Mouse (Mus musculus): ENCODE results near the gene Rps27l. TPM values are rescaled to one million over a fixed set of nuclear protein-coding genes. Genes with fewer than 3 reads are reported as not detected.
A peak's percentile ranks its signal among the peaks of the same experiment; 100 is the strongest.

Rps27l gene
- polyA plus RNA-seq, 1 experiment from 2014 or later, result 179 TPM

DNA sequence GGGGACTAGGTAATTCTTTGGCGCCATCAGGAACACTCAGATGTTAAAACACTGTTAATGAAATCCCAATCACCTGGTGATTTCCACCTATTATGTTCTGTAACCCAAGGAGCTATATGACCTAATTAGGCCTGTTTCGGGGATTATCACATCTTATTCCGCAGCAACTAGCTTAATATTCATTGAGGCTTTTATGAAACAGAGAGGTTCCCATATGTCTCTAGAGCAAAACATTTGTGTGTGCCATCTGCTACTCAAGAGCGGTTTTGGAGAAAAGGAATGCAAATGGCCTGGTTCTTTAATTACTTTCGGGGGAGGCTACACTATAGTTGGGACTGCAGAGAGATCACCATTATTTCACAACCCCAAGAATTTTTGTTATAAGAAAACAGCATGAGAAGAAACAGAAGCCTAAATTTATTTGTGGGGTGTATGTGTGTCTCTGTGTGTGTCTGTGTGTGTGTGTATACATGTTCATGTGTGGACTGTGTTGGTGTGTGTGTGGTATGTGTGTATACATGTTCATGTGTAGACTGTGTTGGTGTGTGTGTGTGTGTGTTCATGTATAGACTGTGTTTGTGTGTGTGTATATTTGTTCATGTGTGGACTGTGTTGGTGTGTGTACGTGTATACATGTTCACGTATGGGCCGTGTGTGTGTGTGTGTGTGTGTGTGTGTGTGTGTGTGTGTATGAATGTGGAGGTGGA lies 18.0 kb upstream of the Rps27l start:
- no peak overlapping the region for H3K4me2 ChIP-seq
- no peak overlapping the region for H3K27ac ChIP-seq
- peaks cover 5% of the 10 kb centered on the region; the same call in 1 of the 2 replicates for H3K4me1 ChIP-seq
- no peaks in the 10 kb centered on the region for H3K27me3 ChIP-seq (replicated peaks)
- 55% methylated on average over 8 of the region's 8 CpGs for WGBS
- H3K36me3 ChIP-seq (replicated peaks), result no peaks in the 10 kb centered on the region
- H3K4me3 ChIP-seq, result no peak overlapping the region
- ATAC-seq (replicated peaks), result no peak
- no peaks in the 10 kb centered on the region for H3K9me3 ChIP-seq
- H3K9ac ChIP-seq, result no peak overlapping the region

GRCm38 (mm10) chr9:66930351-66930750 lies 15.5 kb upstream of the Rps27l start:
- no peak for ATAC-seq (replicated peaks)
- 76% methylated on average over 7 of the region's 7 CpGs for WGBS

GRCm38 (mm10) chr9:66933869-66934808 lies 11.7 kb upstream of the Rps27l start:
- H3K4me3 ChIP-seq, result no peak overlapping the region
- peaks cover 12% of the 10 kb centered on the region; the same call in 1 of the 2 replicates for H3K4me1 ChIP-seq
- no peaks in the 10 kb centered on the region for H3K27me3 ChIP-seq (replicated peaks)
- peak overlapping the region; percentile 8; the same call in 1 of the 2 replicates for H3K4me2 ChIP-seq
- peak overlapping the region; percentile 71 for H3K27ac ChIP-seq
- peak; percentile 79 for ATAC-seq (replicated peaks)
- no peak overlapping the region for H3K9ac ChIP-seq
- 18% methylated on average over 19 of the region's 19 CpGs for whole genome bisulfite sequencing
- H3K36me3 ChIP-seq (replicated peaks), result no peaks in the 10 kb centered on the region
- H3K9me3 ChIP-seq, result no peaks in the 10 kb centered on the region

More at GRCm38 (mm10) chr9:66930351-66930750, 15.5 kb upstream of the Rps27l start:
- Histone ChIP-seq H3K4me2 (no peak overlapping the region), H3K4me1 (peaks cover 17% of the 10 kb centered on the region), H3K4me3 (no peak overlapping the region), H3K36me3 (replicated peaks) (no peaks in the 10 kb centered on the region), H3K27me3 (replicated peaks) (no peaks in the 10 kb centered on the region), H3K27ac (no peak overlapping the region), H3K9me3 (no peaks in the 10 kb centered on the region), H3K9ac (no peak overlapping the region)

DNA sequence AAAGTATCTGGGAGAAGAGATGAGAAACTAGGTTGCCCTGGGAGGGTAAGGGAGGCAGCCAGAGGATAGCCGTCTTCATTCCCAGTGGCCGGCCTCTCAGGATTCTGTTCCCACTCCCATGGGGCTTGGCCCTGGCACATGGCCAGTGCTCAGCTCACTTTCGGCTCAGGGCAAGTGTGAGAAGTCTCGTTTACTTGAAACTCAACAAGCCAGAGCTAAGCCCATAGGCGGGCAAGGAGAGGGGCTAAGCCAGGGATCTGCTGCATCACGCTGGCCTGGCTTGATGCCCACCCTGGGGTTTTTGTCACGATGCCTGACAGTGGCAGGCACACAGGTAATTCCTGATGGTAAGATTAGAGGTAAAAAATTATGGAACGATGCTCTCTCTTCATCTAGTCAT lies 8.4 kb upstream of the Rps27l start:
- Histone ChIP-seq H3K4me1 (peaks cover 12% of the 10 kb centered on the region; the same call in 1 of the 2 replicates), H3K4me3 (no peak overlapping the region), H3K9ac (no peak overlapping the region), H3K27me3 (replicated peaks) (no peaks in the 10 kb centered on the region), H3K9me3 (no peaks in the 10 kb centered on the region), H3K4me2 (no peak overlapping the region), H3K27ac (no peak overlapping the region), H3K36me3 (replicated peaks) (no peaks in the 10 kb centered on the region)
- WGBS, result 71% methylated on average over 8 of the region's 8 CpGs
- no peak for ATAC-seq (replicated peaks)

GRCm38 (mm10) chr9:66938836-66939235 lies 7.0 kb upstream of the Rps27l start:
- H3K9me3 ChIP-seq, result no peaks in the 10 kb centered on the region
- H3K4me1 ChIP-seq, result peaks cover 5% of the 10 kb centered on the region; the same call in 1 of the 2 replicates
- 9% methylated on average over 4 of the region's 4 CpGs for WGBS
- H3K9ac ChIP-seq, result no peak overlapping the region
- no peak for ATAC-seq (replicated peaks)
- H3K36me3 ChIP-seq (replicated peaks), result no peaks in the 10 kb centered on the region
- no peak overlapping the region for H3K4me3 ChIP-seq
- no peak overlapping the region for H3K27ac ChIP-seq
- no peak overlapping the region for H3K4me2 ChIP-seq
- no peaks in the 10 kb centered on the region for H3K27me3 ChIP-seq (replicated peaks)

- H3K9ac ChIP-seq, result peak overlapping the region; percentile 70
- H3K4me2 ChIP-seq, result peak overlapping the region; percentile 78
- no peaks in the 10 kb centered on the region for H3K27me3 ChIP-seq (replicated peaks)
- WGBS, result 17% methylated on average over 4 of the region's 4 CpGs
- H3K27ac ChIP-seq, result peak overlapping the region; percentile 91
- peak overlapping the region; percentile 61 for H3K4me3 ChIP-seq
- ATAC-seq (replicated peaks), result 0 out of 2 replicates have a peak, but pooled peaks have one; percentile 2
- peaks cover 13% of the 10 kb centered on the region for H3K4me1 ChIP-seq
- no peaks in the 10 kb centered on the region for H3K9me3 ChIP-seq
- H3K36me3 ChIP-seq (replicated peaks), result no peaks in the 10 kb centered on the region; the same call in 1 of the 2 replicates
These were observed 725 bp upstream of the Rps27l start for GRCm38 (mm10) chr9:66945161-66945560.

GRCm38 (mm10) chr9:66948536-66948935 lies 2.6 kb downstream of the Rps27l start:
- no peak overlapping the region for H3K27ac ChIP-seq
- no peak overlapping the region for H3K4me2 ChIP-seq
- H3K27me3 ChIP-seq (replicated peaks), result no peaks in the 10 kb centered on the region
- 94% methylated on average over 2 of the region's 2 CpGs for WGBS
- H3K4me1 ChIP-seq, result peaks cover 13% of the 10 kb centered on the region
- no peak for ATAC-seq (replicated peaks)
- H3K9ac ChIP-seq, result no peak overlapping the region
- no peaks in the 10 kb centered on the region for H3K9me3 ChIP-seq
- no peak overlapping the region for H3K4me3 ChIP-seq
- no peaks in the 10 kb centered on the region; the same call in 1 of the 2 replicates for H3K36me3 ChIP-seq (replicated peaks)

GRCm38 (mm10) chr9:66952321-66952720 lies 6.4 kb downstream of the Rps27l start:
- no peak overlapping the region for H3K4me3 ChIP-seq
- WGBS, result 83% methylated on average over 8 of the region's 8 CpGs
- no peak for ATAC-seq (replicated peaks)
- H3K9me3 ChIP-seq, result no peaks in the 10 kb centered on the region
- no peak overlapping the region for H3K27ac ChIP-seq
- no peaks in the 10 kb centered on the region for H3K27me3 ChIP-seq (replicated peaks)
- peaks cover 7% of the 10 kb centered on the region for H3K36me3 ChIP-seq (replicated peaks)
- no peak overlapping the region for H3K9ac ChIP-seq
- H3K4me2 ChIP-seq, result no peak overlapping the region
- no peaks in the 10 kb centered on the region for H3K4me1 ChIP-seq

DNA sequence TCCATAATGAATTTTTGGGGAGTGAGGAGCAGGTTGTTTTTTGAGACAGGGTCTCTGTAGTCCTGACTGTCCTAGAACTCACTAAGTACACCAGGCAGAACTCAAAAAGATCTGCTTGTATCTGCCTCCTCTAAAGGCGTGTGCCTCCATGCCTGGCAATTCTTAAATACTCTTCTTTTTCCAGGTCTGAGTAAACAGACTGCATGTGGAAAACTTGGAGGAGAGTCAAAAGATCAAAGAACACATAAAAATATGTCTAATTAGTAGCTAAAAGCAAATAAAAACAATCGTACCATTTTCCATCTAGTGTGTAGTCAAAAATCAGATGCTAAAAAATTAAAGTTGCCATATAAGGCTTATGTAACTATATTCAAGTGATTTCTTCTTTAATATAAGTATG lies 7.0 kb downstream of the Rps27l start:
- ATAC-seq (replicated peaks), result no peak
- Histone ChIP-seq H3K9me3 (no peaks in the 10 kb centered on the region), H3K4me2 (no peak overlapping the region), H3K36me3 (replicated peaks) (peaks cover 7% of the 10 kb centered on the region), H3K4me3 (no peak overlapping the region), H3K27ac (no peak overlapping the region), H3K4me1 (no peaks in the 10 kb centered on the region), H3K27me3 (replicated peaks) (no peaks in the 10 kb centered on the region), H3K9ac (no peak overlapping the region)
- 88% methylated on average over 2 of the region's 2 CpGs for WGBS

GRCm38 (mm10) chr9:66957451-66957850 lies 11.6 kb downstream of the Rps27l start:
- Histone ChIP-seq H3K4me3 (no peak overlapping the region), H3K27ac (no peak overlapping the region), H3K36me3 (replicated peaks) (peaks cover 7% of the 10 kb centered on the region; the same call in 1 of the 2 replicates), H3K9me3 (no peaks in the 10 kb centered on the region), H3K9ac (no peak overlapping the region), H3K4me1 (no peaks in the 10 kb centered on the region), H3K27me3 (replicated peaks) (no peaks in the 10 kb centered on the region), H3K4me2 (no peak overlapping the region)
- no peak for ATAC-seq (replicated peaks)
- 91% methylated on average over 3 of the region's 3 CpGs for WGBS

GRCm38 (mm10) chr9:66961478-66961877 lies 15.6 kb downstream of the Rps27l start:
- Histone ChIP-seq H3K4me3 (no peak overlapping the region), H3K36me3 (replicated peaks) (0 out of 2 replicates have a peak, but pooled peaks cover 3% of the 10 kb centered on the region), H3K27me3 (replicated peaks) (no peaks in the 10 kb centered on the region), H3K4me1 (no peaks in the 10 kb centered on the region), H3K27ac (no peak overlapping the region), H3K4me2 (no peak overlapping the region), H3K9ac (no peak overlapping the region), H3K9me3 (no peaks in the 10 kb centered on the region)
- WGBS, result 73% methylated on average over 3 of the region's 3 CpGs
- no peak for ATAC-seq (replicated peaks)

DNA sequence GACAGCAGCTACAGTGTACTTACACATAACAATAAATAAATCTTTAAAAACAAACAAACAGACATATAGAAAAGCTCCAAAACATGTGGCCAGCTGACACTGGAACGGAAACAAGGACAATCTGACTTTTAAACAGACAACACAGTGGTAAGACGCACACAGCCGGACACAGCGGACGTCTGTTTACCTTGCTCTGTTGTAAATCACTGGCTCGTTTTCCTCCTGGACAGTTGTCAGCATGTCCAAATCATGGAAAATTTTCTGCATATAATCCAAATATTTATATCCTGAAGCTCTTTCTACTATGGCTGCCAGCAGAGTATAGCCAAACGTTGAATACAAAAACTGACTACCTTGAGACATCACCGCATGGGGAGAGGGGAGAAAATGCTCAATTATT lies 21.6 kb downstream of the Rps27l start:
- 89% methylated on average over 8 of the region's 8 CpGs for WGBS
- H3K4me2 ChIP-seq, result no peak overlapping the region
- ATAC-seq (replicated peaks), result no peak

More for the DNA sequence above, 21.6 kb downstream of the Rps27l start:
- H3K27me3 ChIP-seq (replicated peaks), result no peaks in the 10 kb centered on the region
- no peaks in the 10 kb centered on the region for H3K9me3 ChIP-seq
- no peak overlapping the region for H3K4me3 ChIP-seq
- H3K27ac ChIP-seq, result no peak overlapping the region
- no peaks in the 10 kb centered on the region for H3K4me1 ChIP-seq
- H3K9ac ChIP-seq, result no peak overlapping the region
- H3K36me3 ChIP-seq (replicated peaks), result peaks cover 24% of the 10 kb centered on the region

Measured in midbrain, embryonic 15.5 days (tissue).